Comparison of ENCODE assay signal across 8 mouse cellular contexts in the genomic region with DNA sequence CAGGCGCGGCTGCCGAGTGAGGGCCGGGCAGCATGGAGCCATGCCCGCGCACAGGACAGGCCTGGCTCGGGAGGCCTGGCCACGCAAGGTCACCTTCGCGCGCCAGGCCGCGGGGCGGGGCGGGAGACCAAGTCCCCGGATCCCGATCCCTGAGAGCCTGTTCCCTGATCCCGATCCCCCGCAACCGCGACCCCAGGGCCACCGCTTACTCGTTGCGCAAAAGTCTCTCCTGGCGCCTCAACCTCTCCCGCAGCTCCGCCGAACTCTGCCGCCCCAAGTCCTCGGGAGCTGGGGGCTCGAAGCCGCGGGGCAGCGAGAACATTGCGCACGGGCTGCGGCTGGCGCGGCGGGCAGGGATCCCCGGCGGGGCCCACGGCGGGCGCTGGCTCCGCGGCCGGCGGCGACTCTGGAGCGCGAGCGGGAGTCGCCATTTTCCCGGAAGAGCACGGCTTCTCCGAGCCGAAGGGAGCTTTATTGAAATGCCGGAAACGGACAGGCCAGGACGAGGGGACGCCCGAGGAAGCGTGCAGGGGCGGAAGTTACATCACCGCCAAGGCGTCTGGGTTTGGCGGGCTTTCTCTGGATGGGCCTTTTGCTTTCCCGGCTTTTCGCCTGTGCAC. TPM values are rescaled to one million over a fixed set of nuclear protein-coding genes. Genes with fewer than 3 reads are reported as not detected.
DNase-seq lines count a peak whose midpoint lies in the region; ATAC-seq lines count a peak whose summit lies in the region.

A gene (minus strand): TSS at position 461 of the 620 bp plus-strand sequence.

- peak; percentile 92 for ATAC-seq in inflammation-experienced regulatory T-cells, adult 6 months
- ATAC-seq in megakaryocyte-erythroid progenitor cell, adult 5-6 weeks (replicated peaks; ENCODE audit: low FRiP score, low TSS enrichment, poor library complexity, severe bottlenecking): peak; percentile 93

- intact Hi-C loops in gastrocnemius, postnatal 14 days (cut with DNase I; ENCODE audit: low total_unique reads): no loop called here
- intact Hi-C loops in left cerebral cortex, postnatal 10 days (cut with DNase I): no loop called here

- DNase-seq in adrenal gland, adult (ENCODE audit: inconsistent age in 2 of 2, low spot score in 1 of 2): peak; percentile 95 to 98
- DNase-seq in embryo, embryonic 10.5 days (ENCODE audit: low spot score): peak; percentile 97
- peak; percentile 95 for DNase-seq in gastrocnemius, postnatal 14 days
- DNase-seq in left cerebral cortex, postnatal 10 days (ENCODE audit: extremely low spot score in 1 of 2, low spot score in 2 of 2): peak; percentile 90 to 95
- DNase-seq in right cerebral cortex, postnatal 25 days: peak; percentile 91
- peak; percentile 91 to 92 for DNase-seq in urinary bladder, postnatal 4 days (ENCODE audit: low spot score in 2 of 2)

RNA-seq across cellular contexts. Expression of the gene that starts here (rescaled TPM):
- 100 to 1,000 TPM; 175 to 183 TPM for total RNA-seq in gastrocnemius, postnatal 14 days (2021)
- polyA plus RNA-seq in inflammation-experienced regulatory T-cells, adult 6 months (2017; shearing (Covaris generic)): 10 to 100 TPM; 19.3 to 26.8 (median 23.3) TPM
- total RNA-seq in left cerebral cortex, postnatal 10 days (2021): 100 to 1,000 TPM; 189 TPM
- total RNA-seq in megakaryocyte-erythroid progenitor cell, adult 5-6 weeks (2014; fragmentation: Nextera tagmentation): 104 and 114 TPM in 2 replicates
- total RNA-seq in megakaryocyte-erythroid progenitor cell, adult 5-6 weeks (2017): 142 and 160 TPM in 2 replicates

Comparison
In these comparisons a context has a peak if more than half of its experiments do, and no peak if none do; other contexts are left out.
1. Peak in every context shown above with its lines: DNase-seq and ATAC-seq.